Mouse (Mus musculus) cerebellum, adult (tissue): ENCODE data around the gene Xirp1.

ENCODE experiments used
- ATAC-seq: cut with Nextera tagmentation; 2 replicates; pipeline ENCODE4 v1.9.2; 2017; ENCODE audit warnings: mild to moderate bottlenecking, moderate library complexity, mixed read lengths; ENCODE audit not compliant: insufficient number of reproducible peaks, low FRiP score, low TSS enrichment

Gene Xirp1

DNA sequence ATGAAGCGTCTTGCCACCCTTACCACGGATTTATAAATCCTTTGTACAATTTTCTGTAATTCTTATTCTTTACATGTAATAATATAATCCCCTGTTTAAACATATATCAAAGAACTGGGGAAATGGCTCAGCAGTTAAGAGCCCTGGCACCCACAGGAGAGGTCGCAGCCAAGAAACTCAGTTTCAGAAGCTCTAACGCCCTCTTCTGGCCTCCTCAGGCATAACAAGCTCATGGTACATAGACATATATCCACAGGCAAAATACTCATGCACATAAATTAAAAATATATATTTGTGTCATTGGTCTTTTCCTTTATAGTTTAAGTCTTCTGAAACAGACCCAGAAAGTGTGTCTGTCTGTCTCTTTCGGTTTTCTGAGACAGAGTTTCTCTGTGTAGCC is 48.8 kb downstream of the Xirp1 start:
- ATAC-seq: no peak

DNA sequence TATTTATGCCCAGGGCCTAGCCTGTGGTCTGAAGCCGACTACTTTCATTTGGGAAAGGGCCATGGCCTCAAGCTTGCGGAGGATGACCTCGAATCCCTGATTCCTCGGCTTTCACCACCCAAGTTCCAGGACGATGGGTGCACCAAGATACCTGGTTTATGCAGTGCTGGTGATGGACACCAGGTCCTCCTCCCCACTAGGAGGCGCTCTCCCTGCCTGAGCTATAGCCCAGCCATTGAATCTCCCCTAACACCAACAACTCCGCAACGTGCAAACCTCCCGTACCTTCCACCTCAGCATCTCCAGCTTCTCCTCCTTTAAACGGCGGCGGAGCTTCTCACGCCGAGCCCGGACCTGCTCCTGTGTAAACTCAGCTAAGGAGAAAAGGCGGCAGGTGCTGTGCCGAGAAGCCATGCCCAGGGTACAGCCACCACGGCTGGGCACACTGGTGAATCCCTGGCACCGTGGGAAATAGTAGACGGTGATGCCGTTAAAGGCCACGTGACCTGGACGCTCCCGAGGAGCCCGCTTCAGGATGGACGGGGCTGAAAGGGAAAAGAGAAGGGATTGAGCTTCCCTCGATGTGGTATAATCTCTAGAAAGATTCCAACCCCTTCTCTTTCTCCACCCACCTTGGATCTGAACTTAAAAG is 49.4 kb downstream of the Xirp1 start:
- no peak for ATAC-seq

DNA sequence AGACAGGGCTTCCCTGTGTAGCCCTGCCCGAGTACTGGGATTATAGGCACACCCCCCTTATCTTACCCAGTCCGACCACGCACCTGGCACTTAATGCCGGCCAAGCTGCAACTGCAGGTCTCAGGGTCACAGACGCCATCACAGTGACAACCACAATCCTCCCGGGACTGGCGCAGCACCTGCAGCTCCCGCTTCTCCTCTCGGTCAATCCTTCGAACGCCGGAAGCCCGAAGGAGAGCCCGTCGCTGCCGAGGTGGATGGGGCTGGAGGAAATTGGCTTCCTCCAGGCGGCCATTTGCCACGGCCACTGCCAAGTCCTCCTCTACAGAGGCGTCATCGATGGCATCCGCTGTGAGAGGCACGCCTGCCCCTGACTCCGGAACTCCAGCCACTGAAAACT is 50.1 kb downstream of the Xirp1 start:
- no peak for ATAC-seq

DNA sequence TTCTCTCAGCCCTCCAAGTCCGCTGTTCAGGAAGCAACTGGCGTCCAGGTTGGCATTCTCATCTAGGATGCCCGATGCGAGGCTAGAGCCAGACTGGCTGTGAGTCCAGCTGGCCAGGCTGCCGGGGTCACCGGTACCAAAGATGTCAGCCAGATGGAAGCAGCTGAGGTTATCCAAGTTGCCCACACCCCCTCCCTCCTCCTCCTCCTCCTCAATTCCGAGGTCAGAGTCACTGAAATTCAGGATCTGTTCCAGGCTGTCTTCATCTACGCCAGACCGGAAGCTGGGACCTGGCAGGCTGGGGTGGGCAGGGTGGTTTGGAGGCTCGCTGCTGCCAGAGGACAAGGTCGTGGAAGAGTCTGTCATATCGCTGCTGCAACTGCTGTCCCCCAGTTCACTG is 50.8 kb downstream of the Xirp1 start:
- ATAC-seq: peak; percentile 33; the same call in 1 of the 2 replicates

DNA sequence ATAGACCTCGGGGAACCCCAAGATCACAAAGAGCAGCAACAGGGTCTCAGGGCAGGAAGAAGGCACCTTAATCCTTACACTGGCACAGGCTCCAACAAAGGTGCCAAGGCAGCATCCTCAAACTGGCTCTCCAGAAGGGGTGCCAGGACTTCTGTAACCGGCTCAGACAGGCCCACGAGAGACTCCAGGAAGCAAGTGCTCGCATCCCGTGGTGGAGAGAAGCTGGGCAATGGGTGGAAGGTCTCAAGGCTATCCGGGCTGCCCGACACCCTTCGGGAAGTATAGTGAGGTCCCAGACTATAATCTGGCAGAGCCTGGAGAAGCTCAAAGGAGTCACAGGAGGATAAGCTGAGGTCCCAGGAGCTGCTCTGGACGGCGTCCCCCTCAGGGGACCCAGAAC is 51.2 kb downstream of the Xirp1 start:
- no peak for ATAC-seq

DNA sequence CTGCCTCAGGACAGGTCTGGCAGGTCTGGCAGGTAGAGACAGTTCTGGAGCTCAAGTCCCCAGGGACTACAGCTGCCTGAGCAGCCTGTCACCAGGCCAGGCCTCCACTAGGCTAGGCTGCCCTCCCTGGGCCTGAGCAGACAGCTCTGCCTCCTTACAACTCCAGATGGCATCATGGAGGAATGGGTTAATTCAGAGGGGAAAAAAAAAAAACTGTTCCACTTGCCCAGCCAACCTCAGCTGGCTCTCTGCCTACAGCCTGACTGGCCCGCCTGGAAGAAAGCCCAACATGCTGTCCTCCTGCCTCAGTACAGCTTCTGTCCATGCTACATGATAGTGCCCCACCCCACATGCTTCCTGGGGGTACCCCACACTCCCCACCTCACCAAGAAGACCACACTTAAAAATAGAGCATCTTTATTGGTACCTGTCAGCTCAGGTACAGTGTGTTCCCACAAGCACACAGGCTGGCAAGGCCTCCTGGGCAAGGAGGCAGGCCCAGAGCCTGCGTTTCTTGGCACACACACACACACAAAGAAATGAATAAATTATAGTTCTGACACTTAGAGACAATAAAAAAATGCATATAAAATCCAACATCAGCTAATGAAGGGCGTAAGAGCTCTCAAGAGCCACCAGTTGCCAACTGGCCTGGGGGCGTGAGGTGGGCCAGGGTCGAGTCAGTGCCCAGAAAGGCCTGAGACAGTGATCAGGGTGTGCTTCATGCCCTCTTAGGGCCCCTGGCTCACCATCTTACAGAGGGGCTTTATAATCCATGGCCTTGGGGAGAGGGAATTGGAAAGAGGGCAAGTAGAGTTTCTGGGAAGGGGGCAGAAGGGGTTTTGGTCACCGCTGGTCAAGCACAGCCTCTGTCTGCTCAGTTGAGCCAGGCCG is 52.4 kb downstream of the Xirp1 start:
- ATAC-seq: peak; percentile 42; the same call in 1 of the 2 replicates

DNA sequence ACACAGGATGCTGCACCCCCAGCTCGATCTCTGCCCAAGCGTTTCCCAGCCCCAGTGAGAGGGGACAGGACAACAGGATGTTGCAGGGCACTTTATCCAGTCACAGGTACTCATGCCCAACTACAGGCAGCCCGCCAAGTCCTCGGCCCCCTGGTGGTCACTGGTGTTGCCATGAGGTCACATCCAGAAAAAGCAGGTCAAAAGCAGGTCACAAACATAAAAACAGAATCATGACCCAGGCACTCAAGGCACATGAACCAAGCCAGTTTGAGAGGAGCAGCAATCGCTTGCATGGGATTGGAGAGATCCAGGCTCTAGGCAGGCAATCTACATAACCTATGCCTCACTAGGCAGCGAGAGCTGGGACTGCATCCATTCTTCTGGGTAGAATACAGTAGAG is 53.2 kb downstream of the Xirp1 start:
- ATAC-seq: no peak

DNA sequence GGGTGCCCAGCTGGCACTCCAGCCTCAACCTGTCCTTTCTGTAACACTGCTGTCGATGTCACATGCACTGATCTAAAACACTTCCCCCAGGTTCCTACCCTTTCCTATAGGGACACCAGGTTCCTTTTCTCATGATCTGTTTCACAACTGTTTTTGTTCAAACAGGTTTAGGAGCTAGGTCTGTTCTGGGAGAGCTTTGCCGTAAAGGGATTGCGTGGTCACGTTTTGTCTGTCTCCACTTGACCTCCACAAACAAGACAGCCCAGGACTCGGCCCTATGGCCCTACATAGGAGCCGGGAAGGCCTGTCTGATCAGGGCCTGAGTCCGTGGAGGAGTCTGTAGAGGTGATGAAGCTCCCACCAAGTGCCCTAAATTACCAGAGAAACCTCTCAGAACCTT is 53.6 kb downstream of the Xirp1 start:
- no peak for ATAC-seq

DNA sequence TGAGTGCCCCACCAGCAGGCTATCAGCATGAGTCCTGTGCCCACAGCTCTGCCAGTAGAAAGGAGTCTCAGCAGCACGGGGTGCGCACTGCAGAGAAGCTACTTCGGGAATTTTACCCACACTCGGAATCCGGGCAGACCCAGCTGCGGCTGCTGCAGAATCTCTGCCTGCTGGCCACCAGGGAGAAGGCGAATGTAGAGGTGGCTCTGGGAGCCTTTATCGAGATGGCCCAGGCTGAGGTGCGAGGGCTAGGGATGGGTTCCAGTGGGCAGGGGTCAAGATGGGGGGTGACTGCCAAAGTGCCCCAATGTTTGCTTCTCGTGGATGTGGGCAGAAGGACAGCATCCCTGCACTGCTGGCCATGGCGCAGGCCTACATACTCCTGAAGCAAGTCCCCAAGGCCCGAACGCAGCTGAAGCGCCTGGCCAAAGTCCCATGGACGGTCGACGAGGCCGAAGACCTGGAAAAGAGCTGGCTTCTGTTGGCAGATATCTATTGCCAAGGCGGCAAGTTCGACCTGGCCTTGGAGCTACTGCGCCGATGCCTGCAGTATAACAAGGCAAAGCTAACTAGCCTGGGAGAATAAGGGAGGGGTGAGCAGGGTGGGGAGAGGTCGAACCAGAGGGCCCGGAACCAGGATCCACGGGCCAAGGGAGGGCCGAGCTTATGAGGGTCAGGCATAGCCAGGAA is 57.0 kb downstream of the Xirp1 start:
- ATAC-seq: no peak

DNA sequence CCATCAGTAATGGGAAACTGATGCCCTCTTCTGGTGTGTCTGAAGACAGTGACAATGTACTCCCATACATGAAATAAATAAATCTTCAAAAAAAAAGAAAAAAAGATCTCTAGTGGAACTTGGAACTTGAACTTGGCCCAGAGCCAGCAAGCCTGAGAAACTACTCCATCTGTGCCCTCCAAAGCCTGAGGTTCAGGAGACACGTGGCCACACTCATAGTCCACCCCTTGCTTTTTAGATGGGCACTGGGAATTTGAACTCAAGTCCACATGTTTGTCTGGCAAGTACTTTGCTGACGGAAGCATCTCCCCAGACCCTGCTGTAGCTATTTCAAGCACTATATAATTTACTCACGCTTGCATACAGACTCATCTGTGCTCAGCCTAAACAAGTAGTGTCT is 58.2 kb downstream of the Xirp1 start:
- no peak for ATAC-seq

DNA sequence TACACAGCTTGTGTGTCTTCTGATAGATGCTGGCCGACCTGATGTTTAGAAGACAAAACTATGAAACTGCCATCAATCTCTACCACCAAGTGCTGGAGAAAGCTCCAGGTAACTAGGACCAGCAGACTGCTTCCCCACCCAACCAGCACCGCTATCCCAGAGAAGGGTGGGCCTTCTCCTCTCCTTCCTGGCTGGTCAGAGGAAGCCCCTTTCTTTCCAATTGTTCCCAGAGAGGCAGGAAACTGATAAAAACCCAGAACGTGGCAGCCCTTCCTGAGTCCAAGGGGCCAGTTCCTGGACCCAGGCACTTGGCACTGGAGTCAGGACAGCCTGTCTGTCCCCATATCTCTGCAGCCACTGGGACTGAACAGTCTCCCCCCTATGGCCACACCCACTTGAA is 59.2 kb downstream of the Xirp1 start:
- no peak for ATAC-seq
